Mouse (Mus musculus): ENCODE measurements around the gene Grin3a.
"Not testable (repeated sequence)": the region's sequence is repeated elsewhere in the genome, so short reads cannot be mapped to it uniquely, and the experiment has no call there.

Grin3a gene

DNA sequence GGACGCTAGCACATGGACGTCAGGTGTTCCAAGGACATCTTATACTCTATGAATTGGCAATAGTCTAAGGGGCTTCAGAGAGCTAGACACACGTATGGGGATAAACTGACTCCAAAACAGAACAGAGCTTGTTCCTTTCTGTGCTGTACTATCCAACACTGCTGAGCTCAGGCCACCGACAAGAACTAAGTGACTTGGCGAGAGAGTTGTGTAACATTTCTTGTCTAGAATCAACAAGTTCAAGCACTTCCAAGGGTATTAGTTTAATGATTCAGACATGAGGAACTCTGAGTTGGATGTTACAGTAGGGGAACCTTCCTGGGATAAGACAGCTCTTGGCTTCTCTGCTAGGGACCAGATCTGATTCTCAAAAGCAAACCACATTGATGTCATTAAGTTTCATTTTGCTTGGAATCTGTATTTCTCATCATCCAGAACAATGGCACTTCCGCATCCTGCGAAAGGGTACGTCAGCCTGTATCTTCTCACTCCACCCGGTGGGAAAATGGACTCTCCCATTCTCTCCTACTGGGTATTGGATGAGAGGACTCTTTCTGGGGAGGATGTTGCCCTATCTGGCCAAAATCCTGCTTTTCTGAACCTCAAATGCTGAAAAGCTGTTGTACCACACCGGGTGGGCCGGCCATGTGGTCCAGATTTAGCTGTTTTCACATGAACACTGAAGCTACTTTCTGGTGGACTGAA is 165.2 kb downstream of the Grin3a start:
- DNase-seq = no peak

- no peak for DNase-seq
These were observed 168.8 kb downstream of the Grin3a start for GRCm38 (mm10) chr4:49676790-49677189.

DNA sequence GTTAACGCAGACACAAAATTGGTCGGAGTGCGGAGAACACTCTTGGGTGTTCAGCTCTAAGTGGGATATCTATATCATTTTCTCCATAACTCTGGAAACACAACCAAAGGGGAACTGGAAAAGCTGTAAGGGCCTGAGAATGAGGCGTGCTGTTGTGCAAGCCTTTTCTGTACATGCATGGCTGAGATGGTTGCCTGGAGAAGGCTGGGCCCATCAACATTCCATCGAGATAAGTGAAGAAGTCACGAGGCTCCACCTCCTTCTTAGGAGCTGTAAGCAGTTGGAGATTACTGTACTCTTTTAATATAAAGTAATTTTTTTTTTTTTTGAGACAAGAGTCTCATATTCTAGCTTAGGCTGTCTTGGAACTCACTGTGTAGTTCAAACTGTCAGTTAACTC is 169.5 kb downstream of the Grin3a start:
- DNase-seq = no peak

GRCm38 (mm10) chr4:49664850-49665249 is 180.7 kb downstream of the Grin3a start:
- no peak for DNase-seq

DNA sequence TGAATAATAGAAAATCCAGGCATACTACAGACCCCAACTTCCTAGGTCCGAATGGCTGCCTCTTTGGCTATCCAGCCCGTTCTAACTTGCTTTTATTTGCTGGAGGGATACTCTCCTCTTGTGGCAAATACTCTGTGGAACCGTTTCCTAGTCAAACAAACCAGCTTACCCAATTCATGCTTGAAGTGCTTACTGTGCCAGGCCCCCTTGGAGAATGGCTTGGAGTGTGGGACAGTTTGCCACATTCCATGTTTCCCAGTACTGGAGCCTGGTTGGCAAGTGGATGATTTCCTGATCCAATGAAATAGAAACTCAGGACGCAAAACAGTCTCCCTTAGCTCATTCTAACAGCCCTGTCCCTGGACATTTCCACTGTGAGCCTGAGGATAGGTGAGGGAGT is 183.3 kb downstream of the Grin3a start:
- DNase-seq = no peak

GRCm38 (mm10) chr4:49661664-49662063 is 183.9 kb downstream of the Grin3a start:
- DNase-seq = no peak

- no peak for DNase-seq
These were observed 186.1 kb downstream of the Grin3a start for GRCm38 (mm10) chr4:49659421-49659820.

GRCm38 (mm10) chr4:49639913-49640312 is 205.6 kb downstream of the Grin3a start:
- DNase-seq = no peak

- DNase-seq = no peak
These were observed 207.7 kb downstream of the Grin3a start for GRCm38 (mm10) chr4:49637821-49638220.

DNA sequence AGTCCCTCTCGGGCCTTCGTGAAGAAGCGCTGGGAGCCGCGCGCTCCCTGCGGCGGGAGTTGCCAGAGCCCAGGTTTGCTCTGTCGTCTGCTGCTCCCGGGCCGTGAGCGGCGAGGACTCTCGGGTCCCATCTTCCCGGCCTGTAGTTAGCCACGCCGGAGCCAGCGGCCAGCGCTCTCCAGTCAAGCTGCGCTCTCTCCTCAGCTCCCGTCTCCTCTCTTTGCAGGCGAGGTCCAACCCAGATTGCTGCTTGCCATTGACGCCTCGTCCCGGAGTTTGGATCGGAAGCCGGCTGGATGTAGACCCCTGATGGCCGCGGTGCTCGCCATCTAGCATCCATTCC is 213.4 kb downstream of the Grin3a start:
- DNase-seq = no peak

DNA sequence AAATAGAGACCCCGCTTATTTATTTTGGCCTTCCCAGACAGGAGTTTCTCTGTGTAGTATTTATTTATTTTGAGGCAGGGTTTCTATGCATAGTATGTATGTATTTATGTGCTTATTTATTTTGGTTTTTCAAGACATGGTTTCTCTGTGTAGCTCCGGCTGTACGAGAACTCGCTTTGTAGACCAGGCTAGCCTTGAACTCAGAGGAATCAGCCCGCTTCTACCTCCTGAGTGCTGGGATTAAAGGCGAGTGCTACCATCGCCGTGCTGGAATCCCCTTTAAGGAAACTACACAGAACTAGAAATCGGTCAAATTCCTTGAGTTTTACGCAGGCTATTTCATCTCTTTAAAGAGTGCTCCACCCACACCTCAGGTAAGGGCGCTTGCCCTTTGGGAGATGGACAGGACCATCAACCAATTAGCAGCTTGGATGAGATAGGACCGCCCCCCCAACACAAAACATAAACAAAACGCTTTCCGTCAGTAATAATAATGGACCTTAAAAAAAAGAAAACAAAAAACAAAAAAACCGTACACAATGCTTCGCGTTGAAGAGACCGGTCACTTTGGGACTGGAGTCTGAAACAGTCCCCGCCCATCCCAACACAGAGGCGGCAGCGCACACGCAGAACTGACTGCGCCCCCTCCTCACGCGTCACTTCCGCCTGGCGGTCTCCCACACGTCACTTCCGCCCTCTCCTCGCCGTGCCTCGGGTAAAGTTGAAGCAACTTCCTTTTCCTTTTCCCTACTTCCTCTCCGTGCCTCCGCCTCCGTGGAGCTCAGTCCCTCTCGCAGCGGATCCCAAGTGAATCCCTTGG is 214.0 kb downstream of the Grin3a start, which contains the start of gene Rnf20:
TSS of gene Rnf20 (plus strand) at position 688 of the 820 bp plus-strand sequence.
- peak; percentile 95 for DNase-seq

DNA sequence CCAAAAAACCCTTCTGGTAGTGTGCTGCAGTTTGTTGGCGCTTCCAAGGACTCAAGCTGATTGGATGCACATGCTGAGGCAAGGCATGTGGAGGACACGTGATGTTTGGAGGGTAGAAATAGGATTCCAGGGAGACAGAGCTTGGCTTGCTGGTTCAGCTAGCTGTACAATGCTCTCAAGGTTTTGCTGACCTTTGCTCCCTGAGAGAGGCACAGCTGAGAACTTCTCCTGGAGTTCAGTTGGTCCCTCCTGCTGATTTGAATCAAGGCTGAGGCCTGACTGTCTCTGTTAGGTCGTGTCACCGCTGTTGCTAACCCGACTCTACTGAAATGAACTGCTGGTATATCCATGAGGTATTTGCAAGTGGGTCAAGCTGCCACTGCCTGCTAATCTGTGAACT is 216.6 kb downstream of the Grin3a start:
- DNase-seq = peak; percentile 65

- peak; percentile 60 for DNase-seq
These were observed 218.6 kb downstream of the Grin3a start for GRCm38 (mm10) chr4:49626973-49627372.

GRCm38 (mm10) chr4:49624969-49625368 is 220.6 kb downstream of the Grin3a start:
- DNase-seq = not testable (repeated sequence)

DNA sequence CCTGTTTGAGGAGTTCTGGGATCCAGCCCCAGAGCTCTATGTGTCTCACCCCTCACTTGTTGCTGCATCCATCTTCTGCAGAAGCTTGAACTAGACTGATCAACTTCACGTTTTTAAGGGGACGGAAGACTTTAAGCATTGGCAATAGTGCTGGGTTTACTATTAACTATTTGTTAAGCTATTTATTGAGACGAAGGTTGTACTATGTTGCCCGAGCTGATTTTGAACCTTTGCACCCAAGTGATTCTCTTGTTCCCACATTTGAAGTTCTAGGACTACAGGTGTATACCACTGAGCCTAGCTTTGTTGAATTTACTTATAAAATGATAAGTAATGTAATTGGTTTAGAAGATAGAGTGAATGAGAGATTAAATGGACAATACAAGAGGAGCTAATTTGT is 221.6 kb downstream of the Grin3a start:
- DNase-seq = no peak

DNA sequence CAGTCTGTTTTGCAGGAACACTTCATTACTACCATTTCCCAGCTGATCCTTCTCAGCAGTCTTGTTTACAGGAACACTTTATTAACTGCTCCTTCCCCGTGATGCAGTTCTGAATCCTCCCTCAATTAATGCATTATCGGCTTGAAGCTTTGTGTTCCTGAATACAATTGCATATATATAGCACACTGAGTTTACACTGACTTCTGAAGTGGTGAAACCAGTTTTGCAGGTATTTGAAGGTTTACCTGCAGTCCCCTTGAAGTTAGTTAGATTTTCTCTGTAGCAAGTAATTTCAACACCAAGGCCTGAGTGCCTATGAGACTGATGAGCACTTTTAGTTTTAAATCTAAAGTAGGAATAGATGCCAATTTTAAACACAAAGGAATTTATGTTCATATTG is 223.3 kb downstream of the Grin3a start:
- DNase-seq = no peak

GRCm38 (mm10) chr4:49619861-49620260 is 225.7 kb downstream of the Grin3a start:
- DNase-seq = not testable (repeated sequence)

GRCm38 (mm10) chr4:49616924-49617323 is 228.6 kb downstream of the Grin3a start:
- DNase-seq = no peak
